Mouse (Mus musculus) G1E-ER4 (cell line): ENCODE results near the gene Slamf9. TPM values are rescaled to one million over a fixed set of nuclear protein-coding genes. Genes with fewer than 3 reads are reported as not detected.

ENCODE experiments used
- GATA1 ChIP-seq: IDR thresholded peaks from one replicate; pipeline ENCODE4 v1.8.0; 2012; ENCODE audit warnings: low read length, inconsistent platforms
- polyA plus RNA-seq: library from polyadenylated mRNA; stranded (reverse); fragments of >175 nt; gene quantifications from 2 replicates; pipeline ENCODE4 v1.2.3, GENCODE M21; 2012

The Slamf9 gene
- not detected in 2 replicates for polyA plus RNA-seq

- TF ChIP-seq GATA1, result no peak
Measured at GRCm38 (mm10) chr1:172475054-172475741, at the start of gene Slamf9. Gene Slamf9 (plus strand): TSS chr1:172475358.

- TF ChIP-seq GATA1, result no peak
Measured at GRCm38 (mm10) chr1:172426419-172426818, 48.7 kb upstream of the Slamf9 start.

DNA sequence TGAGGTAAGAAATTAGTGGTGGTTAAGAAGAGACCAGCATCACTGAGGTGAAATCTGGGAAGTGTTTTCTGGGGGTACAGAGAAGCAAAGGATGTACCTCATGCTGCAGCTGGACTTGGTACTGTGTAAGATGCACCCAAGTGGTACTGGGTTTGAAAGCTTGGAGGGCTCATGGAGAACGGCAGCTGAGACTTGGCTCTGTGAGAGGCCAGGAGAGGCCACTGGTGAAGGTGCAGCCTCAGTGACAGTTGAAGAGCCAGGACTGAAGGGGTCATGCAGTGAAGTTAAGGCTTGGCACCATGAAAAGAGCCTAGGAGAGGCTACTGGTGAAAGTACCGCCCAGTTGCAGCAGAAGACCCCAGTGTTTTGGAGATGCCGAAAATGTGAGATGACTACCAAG is 47.3 kb upstream of the Slamf9 start:
- no peak for TF ChIP-seq GATA1

DNA sequence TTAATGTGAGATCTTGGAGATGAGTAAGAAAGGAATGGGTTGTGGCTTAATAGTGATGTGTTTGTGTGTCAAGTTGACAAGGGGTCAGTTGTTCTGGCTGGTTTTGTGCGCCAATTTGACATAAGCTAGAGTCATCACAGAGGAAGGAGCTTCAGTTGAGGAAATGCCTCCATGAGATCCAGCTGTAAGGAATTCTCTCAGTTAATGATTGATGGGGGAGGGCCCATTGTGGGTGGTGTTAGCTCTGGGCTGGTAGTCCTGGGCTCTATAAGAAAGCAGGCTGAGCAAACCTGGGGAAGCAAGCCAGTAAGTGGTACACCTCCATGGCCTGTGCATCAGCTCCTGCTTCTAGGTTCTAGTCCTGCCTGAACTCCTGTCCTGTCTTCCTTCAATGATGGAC is 46.5 kb upstream of the Slamf9 start:
- TF ChIP-seq GATA1, result no peak

DNA sequence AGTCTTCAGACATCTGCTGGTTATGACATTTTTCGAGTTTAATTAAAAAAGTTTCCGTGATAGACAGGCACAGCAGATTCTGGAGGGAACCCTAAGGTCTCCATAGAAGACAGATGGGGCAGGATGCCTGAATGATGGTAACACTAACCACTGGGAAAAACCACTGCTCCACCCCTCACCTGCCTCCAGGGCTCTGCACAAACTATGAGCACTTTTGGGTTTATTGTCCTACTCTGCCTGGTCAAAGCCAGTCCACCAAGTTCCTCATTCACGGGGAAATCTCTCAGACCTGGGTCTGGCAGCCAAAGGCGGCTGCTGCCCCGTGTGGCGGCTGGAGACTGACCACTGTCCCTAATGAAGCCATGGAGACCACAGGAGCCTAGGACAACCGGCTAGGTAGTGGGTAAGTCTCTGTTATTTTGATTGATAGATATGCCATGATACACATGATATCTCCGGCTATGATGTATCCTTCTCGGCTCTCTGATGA is 44.4 kb upstream of the Slamf9 start:
- no peak for TF ChIP-seq GATA1

GRCm38 (mm10) chr1:172431836-172432586 is 43.1 kb upstream of the Slamf9 start:
- no peak for TF ChIP-seq GATA1

- TF ChIP-seq GATA1, result no peak
Measured at GRCm38 (mm10) chr1:172432587-172432955, 42.6 kb upstream of the Slamf9 start.

- no peak for TF ChIP-seq GATA1
Measured at GRCm38 (mm10) chr1:172433012-172433850, 41.9 kb upstream of the Slamf9 start.

DNA sequence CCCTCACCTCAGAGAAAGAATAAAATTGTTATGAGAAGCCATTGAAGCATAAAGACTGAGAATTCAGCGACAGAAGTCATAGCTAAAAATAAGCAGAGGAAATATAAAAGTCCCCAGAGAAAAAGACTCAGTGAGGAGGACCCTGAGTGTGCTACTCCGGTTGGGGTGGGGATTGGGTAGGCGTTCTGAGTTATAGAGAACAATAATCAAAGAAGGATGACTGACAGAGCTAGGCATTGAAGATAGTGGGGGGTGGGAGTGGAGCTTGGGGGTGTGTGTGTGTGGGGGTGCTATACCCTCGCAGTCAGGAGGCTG is 41.4 kb upstream of the Slamf9 start:
- TF ChIP-seq GATA1, result no peak

DNA sequence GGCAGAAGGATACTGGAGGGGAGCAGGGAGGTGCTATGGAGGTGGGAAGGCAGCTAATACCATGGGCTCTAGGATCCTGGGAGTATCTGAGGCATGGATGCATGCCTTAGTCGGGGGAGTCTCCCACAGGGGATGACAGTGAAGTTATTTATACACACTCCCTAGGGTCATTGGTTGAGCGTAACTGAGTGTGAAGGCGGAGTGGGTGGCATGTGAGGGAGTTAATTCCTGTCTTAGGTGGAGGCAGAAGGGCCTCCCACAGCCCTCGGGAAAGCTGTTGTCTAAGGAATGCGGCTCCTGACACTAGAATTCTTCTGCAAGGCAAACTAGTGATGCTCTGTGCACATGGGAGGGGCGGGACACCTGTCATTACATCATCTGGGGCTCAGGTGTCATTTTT is 38.4 kb upstream of the Slamf9 start:
- no peak for TF ChIP-seq GATA1

DNA sequence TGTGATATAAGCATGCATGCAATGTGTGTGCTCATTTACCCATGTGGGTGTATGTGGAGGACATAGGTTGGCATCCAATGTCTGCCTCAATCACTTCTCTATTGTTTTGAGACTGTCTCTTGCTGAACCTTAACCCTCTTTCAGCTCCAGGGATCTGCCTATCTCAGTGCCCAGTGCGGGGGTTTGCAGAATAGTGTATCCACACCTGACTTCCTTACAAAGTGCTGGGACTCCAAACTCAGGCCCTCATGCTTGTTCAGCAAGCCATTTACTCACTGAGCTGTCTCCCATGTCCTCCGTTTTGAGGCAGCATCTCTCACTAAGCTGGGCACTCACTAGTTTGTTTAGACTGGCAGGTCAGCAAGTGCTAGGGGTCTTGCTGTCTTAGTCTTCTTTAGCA is 36.5 kb upstream of the Slamf9 start:
- no peak for TF ChIP-seq GATA1

DNA sequence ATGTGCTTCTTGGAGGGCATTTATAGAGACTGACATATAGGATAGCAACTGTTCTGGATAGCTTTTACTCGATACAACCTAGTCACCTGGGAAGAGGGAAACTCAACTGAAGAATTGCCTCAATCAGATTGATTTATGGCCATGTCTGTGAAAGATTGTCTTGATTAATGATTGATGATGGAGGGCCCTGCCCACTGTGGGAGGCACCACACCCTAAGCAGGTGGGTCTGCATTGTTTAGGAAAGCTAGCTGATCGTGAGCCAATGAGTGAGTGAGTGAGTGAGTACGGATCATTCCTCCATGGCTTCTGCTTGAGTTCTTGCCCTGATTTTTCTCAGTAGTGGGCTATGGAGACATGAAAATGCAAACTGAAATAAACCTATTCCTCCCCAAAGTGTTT is 34.6 kb upstream of the Slamf9 start:
- no peak for TF ChIP-seq GATA1

DNA sequence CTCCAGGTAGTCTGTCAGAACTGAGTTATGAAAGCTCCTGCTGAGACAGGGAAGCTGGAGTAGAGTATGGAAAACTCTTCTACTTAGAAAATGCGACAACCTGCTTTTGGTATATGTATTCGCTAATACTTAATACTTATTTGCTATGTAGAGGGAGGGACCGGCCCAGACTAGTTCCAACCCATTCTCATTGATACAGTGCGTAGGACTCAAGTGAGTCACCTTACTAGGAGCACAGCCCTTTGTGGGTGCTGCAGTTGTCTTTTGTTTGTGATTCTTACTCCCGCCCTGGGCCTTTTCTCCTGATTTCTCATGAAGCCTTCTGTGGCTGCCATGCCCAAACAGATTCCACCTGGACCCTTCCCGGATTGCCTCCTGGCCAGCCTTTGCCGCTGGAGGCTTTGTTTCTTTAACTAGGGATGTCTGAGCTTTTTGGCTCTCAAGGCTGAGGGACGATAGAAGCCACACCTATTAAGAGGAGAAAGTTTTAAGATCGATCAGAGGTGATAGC is 33.2 kb upstream of the Slamf9 start:
- no peak for TF ChIP-seq GATA1

DNA sequence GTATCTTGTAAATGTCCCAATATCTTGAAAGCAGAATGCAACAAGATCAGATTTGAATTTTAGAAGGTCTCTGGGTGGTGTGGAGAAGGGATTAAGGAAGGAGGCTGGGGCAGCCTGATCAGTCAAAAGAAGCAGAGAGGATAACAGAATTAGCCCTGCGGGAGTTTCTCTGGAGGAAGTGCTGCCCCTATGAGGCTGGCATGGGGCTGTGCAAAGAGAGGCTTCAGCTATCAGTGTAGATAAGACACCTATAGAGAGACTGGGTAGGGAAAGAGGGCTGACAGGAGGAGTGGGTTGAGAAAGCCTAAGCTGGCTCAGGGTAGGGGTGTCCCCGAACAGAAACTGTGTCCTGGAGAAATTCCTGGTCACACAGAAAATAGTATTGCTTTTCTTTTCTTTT is 24.9 kb upstream of the Slamf9 start:
- TF ChIP-seq GATA1, result no peak

GRCm38 (mm10) chr1:172450848-172451470 is 24.2 kb upstream of the Slamf9 start:
- TF ChIP-seq GATA1, result no peak

DNA sequence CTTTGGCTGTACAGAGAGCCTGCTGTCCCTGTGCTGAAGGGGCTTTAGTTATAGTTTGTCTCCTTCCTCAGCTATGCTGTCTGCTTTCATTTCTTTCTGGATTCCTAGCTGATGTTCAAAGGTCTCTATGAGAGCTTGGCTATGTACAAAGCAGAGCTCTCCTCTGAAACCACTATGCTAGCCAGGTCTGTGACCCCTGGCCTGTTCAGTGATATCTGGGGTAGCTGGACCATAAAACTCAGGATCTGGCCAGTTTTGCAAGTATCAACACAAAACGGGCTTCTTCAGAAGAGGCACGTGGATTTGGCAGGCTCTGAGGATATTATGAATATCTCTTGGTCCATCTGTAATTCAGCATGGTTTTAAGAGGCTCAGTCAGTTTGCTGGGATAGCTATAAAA is 22.2 kb upstream of the Slamf9 start:
- TF ChIP-seq GATA1, result no peak
